Mouse (Mus musculus) embryonic facial prominence, embryonic 12.5 days (tissue): Measurements from ENCODE around the gene Neu1. TPM values are rescaled to one million over a fixed set of nuclear protein-coding genes. Genes with fewer than 3 reads are reported as not detected.

ENCODE experiments used
- ATAC-seq: fragments of 200-750 bp; cut with Nextera tagmentation; 2 replicates; pipeline ENCODE4 v1.8.0; 2017; ENCODE audit not compliant: insufficient number of reproducible peaks, insufficient read depth, low FRiP score, low TSS enrichment
- H3K27ac ChIP-seq: fragments of 300-500 bp; sonication (generic); 2 replicates; pipeline ENCODE4 v1.5.1; 2016; ENCODE audit warnings: mild to moderate bottlenecking
- H3K27me3 ChIP-seq: fragments of 300-500 bp; sonication (generic); 2 replicates; pipeline ENCODE4 v1.6.1; 2016; ENCODE audit warnings: mild to moderate bottlenecking, moderate library complexity
- H3K36me3 ChIP-seq: fragments of 300-500 bp; sonication (generic); 2 replicates; pipeline ENCODE4 v1.6.1; 2016; ENCODE audit warnings: mild to moderate bottlenecking
- H3K4me1 ChIP-seq: fragments of 300-500 bp; sonication (generic); 2 replicates; pipeline ENCODE4 v1.6.1; 2016
- H3K4me2 ChIP-seq: fragments of 300-500 bp; sonication (generic); replicated peaks from 2 replicates; pipeline ENCODE4 v1.6.1; 2016; ENCODE audit warnings: mild to moderate bottlenecking, moderate library complexity
- H3K4me3 ChIP-seq: fragments of 300-500 bp; sonication (generic); 2 replicates; pipeline ENCODE4 v1.5.1; 2016; ENCODE audit warnings: mild to moderate bottlenecking
- H3K9ac ChIP-seq: fragments of 300-500 bp; sonication (generic); 2 replicates; pipeline ENCODE4 v1.6.1; 2016; ENCODE audit warnings: mild to moderate bottlenecking, moderate library complexity
- H3K9me3 ChIP-seq: fragments of 300-500 bp; sonication (generic); 2 replicates; pipeline ENCODE4 v1.6.1; 2016; ENCODE audit warnings: mild to moderate bottlenecking, moderate library complexity
- WGBS: fragments of 180-500 bp; shearing (Covaris S2); methylation state at CpG from one replicate; pipeline ENCODE4 v1.1.7; 2016; 5-methylcytosine and 5-hydroxymethylcytosine counted together
- polyA plus RNA-seq: library from polyadenylated mRNA; unstranded; fragments of >200 nt; fragmentation: Nextera tagmentation; extraction: Ambion mirVana; gene quantifications from 2 replicates; pipeline ENCODE4 v1.2.1, GENCODE M21; 2016

Gene Neu1
- polyA plus RNA-seq = 19.2 and 20.8 TPM in 2 replicates

GRCm38 (mm10) chr17:34931061-34931734 lies at the start of gene Neu1:
Gene Neu1, plus strand, starts transcription at chr17:34931253.
- peaks cover 12% of the 10 kb centered on the region for H3K4me1 ChIP-seq
- 0 out of 2 replicates have a peak, but pooled peaks cover 4% of the 10 kb centered on the region for H3K27me3 ChIP-seq
- peak within 1 kb of the TSS; percentile 75 for H3K4me3 ChIP-seq
- no peaks in the 10 kb centered on the region for H3K36me3 ChIP-seq
- H3K4me2 ChIP-seq = peak within 1 kb of the TSS; percentile 97
- H3K9me3 ChIP-seq = no peaks in the 10 kb centered on the region
- no peak within 1 kb of the TSS for H3K27ac ChIP-seq
- under 1% methylated on average over 38 of the region's 38 CpGs for WGBS
- peak within 1 kb of the TSS; percentile 83 for H3K9ac ChIP-seq
- ATAC-seq = peak; percentile 93

GRCm38 (mm10) chr17:34881683-34882310 lies 49.3 kb upstream of the Neu1 start, which contains the start of gene Gm20547:
Gene Gm20547, minus strand, starts transcription at chr17:34882042.
- Histone ChIP-seq H3K4me1 (peaks cover 20% of the 10 kb centered on the region), H3K9ac (no peak within 1 kb of the TSS), H3K36me3 (no peaks in the 10 kb centered on the region), H3K9me3 (no peaks in the 10 kb centered on the region), H3K27me3 (0 out of 2 replicates have a peak, but pooled peaks cover 4% of the 10 kb centered on the region), H3K4me2 (no peak within 1 kb of the TSS), H3K4me3 (no peak within 1 kb of the TSS), H3K27ac (no peak within 1 kb of the TSS)
- no peak for ATAC-seq
- 6% methylated on average over 15 of the region's 15 CpGs for WGBS

GRCm38 (mm10) chr17:34883332-34883731 lies 47.7 kb upstream of the Neu1 start:
- Histone ChIP-seq H3K27me3 (0 out of 2 replicates have a peak, but pooled peaks cover 4% of the 10 kb centered on the region), H3K27ac (no peak overlapping the region), H3K4me2 (no peak overlapping the region), H3K9ac (no peak overlapping the region), H3K4me1 (peaks cover 20% of the 10 kb centered on the region), H3K36me3 (no peaks in the 10 kb centered on the region), H3K4me3 (no peak overlapping the region), H3K9me3 (no peaks in the 10 kb centered on the region)
- 70% methylated on average over 3 of the region's 3 CpGs for WGBS
- ATAC-seq = no peak

GRCm38 (mm10) chr17:34884704-34885103 lies 46.3 kb upstream of the Neu1 start:
- 0 out of 2 replicates have a peak, but pooled peaks cover 2% of the 10 kb centered on the region for H3K27me3 ChIP-seq
- H3K4me3 ChIP-seq = no peak overlapping the region
- H3K4me1 ChIP-seq = peaks cover 14% of the 10 kb centered on the region; the same call in 1 of the 2 replicates
- H3K4me2 ChIP-seq = no peak overlapping the region
- no peaks in the 10 kb centered on the region for H3K9me3 ChIP-seq
- no peak overlapping the region for H3K27ac ChIP-seq
- ATAC-seq = no peak
- WGBS = 87% methylated on average over 6 of the region's 6 CpGs
- no peak overlapping the region for H3K9ac ChIP-seq
- H3K36me3 ChIP-seq = no peaks in the 10 kb centered on the region

GRCm38 (mm10) chr17:34885615-34886014 lies 45.4 kb upstream of the Neu1 start:
- WGBS = 72% methylated on average over 3 of the region's 3 CpGs
- Histone ChIP-seq H3K9me3 (no peaks in the 10 kb centered on the region), H3K4me1 (peaks cover 11% of the 10 kb centered on the region; the same call in 1 of the 2 replicates), H3K27me3 (no peaks in the 10 kb centered on the region), H3K4me3 (no peak overlapping the region), H3K9ac (no peak overlapping the region), H3K36me3 (no peaks in the 10 kb centered on the region), H3K27ac (no peak overlapping the region), H3K4me2 (no peak overlapping the region)
- ATAC-seq = no peak

- H3K4me1 ChIP-seq = peaks cover 6% of the 10 kb centered on the region; the same call in 1 of the 2 replicates
- WGBS = 77% methylated on average over 5 of the region's 5 CpGs
- H3K36me3 ChIP-seq = no peaks in the 10 kb centered on the region
- H3K9ac ChIP-seq = no peak overlapping the region
- ATAC-seq = no peak
- no peaks in the 10 kb centered on the region for H3K9me3 ChIP-seq
- no peak overlapping the region for H3K4me3 ChIP-seq
- H3K4me2 ChIP-seq = no peak overlapping the region
- no peaks in the 10 kb centered on the region for H3K27me3 ChIP-seq
- H3K27ac ChIP-seq = no peak overlapping the region
Measured at GRCm38 (mm10) chr17:34887942-34888341, 43.1 kb upstream of the Neu1 start.

GRCm38 (mm10) chr17:34890074-34890743 lies 40.8 kb upstream of the Neu1 start:
- no peak for ATAC-seq
- WGBS = 84% methylated on average over 12 of the region's 12 CpGs
- H3K27ac ChIP-seq = no peak overlapping the region
- no peak overlapping the region for H3K4me2 ChIP-seq
- no peak overlapping the region for H3K9ac ChIP-seq
- no peaks in the 10 kb centered on the region for H3K9me3 ChIP-seq
- peaks cover 6% of the 10 kb centered on the region for H3K4me1 ChIP-seq
- no peaks in the 10 kb centered on the region for H3K36me3 ChIP-seq
- no peak overlapping the region for H3K4me3 ChIP-seq
- H3K27me3 ChIP-seq = no peaks in the 10 kb centered on the region

- H3K27ac ChIP-seq = no peak overlapping the region
- 95% methylated on average over 2 of the region's 2 CpGs for WGBS
Measured at GRCm38 (mm10) chr17:34891377-34891776, 39.7 kb upstream of the Neu1 start.

GRCm38 (mm10) chr17:34893072-34893824 lies 37.8 kb upstream of the Neu1 start:
- H3K27me3 ChIP-seq = no peaks in the 10 kb centered on the region
- no peak for ATAC-seq
- peak overlapping the region; percentile 97 for H3K4me2 ChIP-seq
- peaks cover 29% of the 10 kb centered on the region for H3K4me1 ChIP-seq
- peak overlapping the region; percentile 83; the same call in 1 of the 2 replicates for H3K4me3 ChIP-seq
- 0 out of 2 replicates have a peak, but pooled peaks cover 4% of the 10 kb centered on the region for H3K9me3 ChIP-seq
- H3K9ac ChIP-seq = no peak overlapping the region
- 0 out of 2 replicates have a peak overlapping the region, but pooled peaks have one; percentile 95 for H3K27ac ChIP-seq
- 76% methylated on average over 12 of the region's 12 CpGs for WGBS
- peaks cover 9% of the 10 kb centered on the region for H3K36me3 ChIP-seq

More at GRCm38 (mm10) chr17:34891377-34891776, 39.7 kb upstream of the Neu1 start:
- H3K27me3 ChIP-seq = no peaks in the 10 kb centered on the region
- peaks cover 18% of the 10 kb centered on the region for H3K4me1 ChIP-seq
- 0 out of 2 replicates have a peak, but pooled peaks cover 4% of the 10 kb centered on the region for H3K9me3 ChIP-seq
- H3K36me3 ChIP-seq = peaks cover 7% of the 10 kb centered on the region
- H3K4me2 ChIP-seq = no peak overlapping the region
- no peak overlapping the region for H3K9ac ChIP-seq
- ATAC-seq = no peak
- H3K4me3 ChIP-seq = no peak overlapping the region

GRCm38 (mm10) chr17:34894074-34894597 lies 36.9 kb upstream of the Neu1 start:
- peaks cover 9% of the 10 kb centered on the region for H3K36me3 ChIP-seq
- H3K4me2 ChIP-seq = peak overlapping the region; percentile 97
- H3K4me1 ChIP-seq = peaks cover 29% of the 10 kb centered on the region
- 0 out of 2 replicates have a peak, but pooled peaks cover 4% of the 10 kb centered on the region for H3K9me3 ChIP-seq
- peak overlapping the region; percentile 95 for H3K9ac ChIP-seq
- no peaks in the 10 kb centered on the region for H3K27me3 ChIP-seq
- H3K27ac ChIP-seq = peak overlapping the region; percentile 95
- ATAC-seq = peak; percentile 86
- WGBS = under 1% methylated on average over 49 of the region's 51 CpGs
- peak overlapping the region; percentile 83 for H3K4me3 ChIP-seq
